Mouse (Mus musculus) kidney, embryonic 14.5 days (tissue): Measurements from ENCODE around the gene Ptprg. TPM values are rescaled to one million over a fixed set of nuclear protein-coding genes. Genes with fewer than 3 reads are reported as not detected.

Experiments
- ATAC-seq: fragments of 200-750 bp; cut with Nextera tagmentation; 2 replicates; pipeline ENCODE4 v1.8.0; 2017; ENCODE audit warnings: moderate number of reproducible peaks, mild to moderate bottlenecking, moderate TSS enrichment, moderate library complexity; ENCODE audit not compliant: low FRiP score, low TSS enrichment
- H3K27ac ChIP-seq: fragments of 300-500 bp; sonication (generic); 2 replicates; pipeline ENCODE4 v1.5.1; 2014; ENCODE audit warnings: low read depth, mild to moderate bottlenecking, low read length, moderate library complexity, mixed read lengths
- H3K27me3 ChIP-seq: fragments of 300-500 bp; sonication (generic); 2 replicates; pipeline ENCODE4 v1.6.1; 2014; ENCODE audit warnings: mild to moderate bottlenecking, low read length; ENCODE audit not compliant: control insufficient read depth, insufficient read depth
- H3K36me3 ChIP-seq: fragments of 300-500 bp; sonication (generic); 2 replicates; pipeline ENCODE4 v1.6.1; 2014; ENCODE audit warnings: low read length, mixed read lengths; ENCODE audit not compliant: control insufficient read depth, insufficient read depth
- H3K4me1 ChIP-seq: fragments of 300-500 bp; sonication (generic); 2 replicates; pipeline ENCODE4 v1.6.1; 2014; ENCODE audit warnings: low read length, mixed read lengths; ENCODE audit not compliant: control insufficient read depth, insufficient read depth
- H3K4me2 ChIP-seq: fragments of 300-500 bp; sonication (generic); replicated peaks from 2 replicates; pipeline ENCODE4 v1.6.1; 2014; ENCODE audit warnings: low read depth, mild to moderate bottlenecking, low read length
- H3K4me3 ChIP-seq: fragments of 300-500 bp; sonication (generic); 2 replicates; pipeline ENCODE4 v1.5.1; 2014; ENCODE audit warnings: mild to moderate bottlenecking, low read length
- H3K9ac ChIP-seq: fragments of 300-500 bp; sonication (generic); 2 replicates; pipeline ENCODE4 v1.6.1; 2014; ENCODE audit warnings: low read depth, mild to moderate bottlenecking, low read length, moderate library complexity
- H3K9me3 ChIP-seq: fragments of 300-500 bp; sonication (generic); 2 replicates; pipeline ENCODE4 v1.6.1; 2016; ENCODE audit warnings: low read length; ENCODE audit not compliant: control insufficient read depth
- WGBS: fragments of 180-500 bp; shearing (Covaris S2); extraction: QIAGEN DNeasy Blood & Tissue Kit; methylation state at CpG from one replicate; pipeline ENCODE4 v1.1.7; 2014; 5-methylcytosine and 5-hydroxymethylcytosine counted together
- polyA plus RNA-seq: library from polyadenylated mRNA; unstranded; fragments of >200 nt; fragmentation: Nextera tagmentation; extraction: Ambion mirVana; gene quantifications from 2 replicates; pipeline ENCODE4 v1.2.1, GENCODE M21; 2014

The Ptprg gene
- polyA plus RNA-seq, 1 experiment from 2014 or later, result 44.3 TPM

DNA sequence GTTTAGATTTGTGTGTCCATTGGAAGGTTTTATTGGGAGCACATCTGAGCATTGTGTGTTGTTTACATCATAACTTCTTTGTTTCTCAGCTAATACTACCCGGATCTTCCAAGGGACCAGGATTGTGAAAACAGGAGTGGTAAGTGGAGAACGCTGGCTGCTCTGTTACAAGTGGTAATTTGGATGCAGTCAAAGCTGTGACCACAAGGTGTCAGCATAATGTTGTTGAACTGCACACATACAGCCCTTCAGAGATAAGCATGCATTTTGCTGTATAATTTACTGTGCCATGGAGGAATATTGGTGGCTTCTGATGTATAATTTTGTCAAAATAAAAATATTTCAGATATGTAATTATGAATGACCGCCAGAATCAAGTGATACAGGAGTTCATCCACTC, 598.6 kb downstream of the Ptprg start:
- 46% methylated on average over 3 of the region's 3 CpGs for WGBS
- peaks cover 5% of the 10 kb centered on the region; the same call in 1 of the 2 replicates for H3K36me3 ChIP-seq
- H3K4me2 ChIP-seq, result no peak overlapping the region
- H3K9me3 ChIP-seq, result no peaks in the 10 kb centered on the region
- H3K4me3 ChIP-seq, result no peak overlapping the region
- H3K27me3 ChIP-seq, result no peaks in the 10 kb centered on the region
- peak; percentile 56; the same call in 1 of the 2 replicates for ATAC-seq
- no peak overlapping the region for H3K27ac ChIP-seq
- no peak overlapping the region for H3K9ac ChIP-seq
- no peaks in the 10 kb centered on the region for H3K4me1 ChIP-seq

DNA sequence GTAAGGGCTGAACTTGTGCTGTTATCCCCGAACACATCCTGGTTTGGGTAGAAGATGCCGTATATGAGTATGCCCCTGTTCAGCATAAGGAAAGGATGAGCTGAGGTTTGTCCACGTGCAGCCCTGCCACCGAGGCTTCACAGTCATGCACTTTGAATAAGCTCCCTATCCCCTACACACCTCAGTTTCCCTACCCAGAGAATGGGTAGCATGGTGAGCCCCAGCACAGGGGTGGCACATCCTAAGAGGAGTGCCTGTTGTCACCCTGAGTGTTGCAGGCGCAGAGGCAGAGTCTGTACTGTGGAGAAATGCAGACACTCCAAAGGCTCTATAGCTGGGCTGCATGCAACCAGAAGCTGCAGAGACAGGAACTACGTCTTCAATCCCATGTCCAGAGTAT, 599.4 kb downstream of the Ptprg start:
- Histone ChIP-seq H3K9ac (no peak overlapping the region), H3K27me3 (no peaks in the 10 kb centered on the region), H3K9me3 (no peaks in the 10 kb centered on the region), H3K36me3 (peaks cover 5% of the 10 kb centered on the region; the same call in 1 of the 2 replicates), H3K4me2 (no peak overlapping the region), H3K27ac (no peak overlapping the region), H3K4me1 (no peaks in the 10 kb centered on the region), H3K4me3 (no peak overlapping the region)
- ATAC-seq, result no peak
- 93% methylated on average over 6 of the region's 6 CpGs for WGBS

DNA sequence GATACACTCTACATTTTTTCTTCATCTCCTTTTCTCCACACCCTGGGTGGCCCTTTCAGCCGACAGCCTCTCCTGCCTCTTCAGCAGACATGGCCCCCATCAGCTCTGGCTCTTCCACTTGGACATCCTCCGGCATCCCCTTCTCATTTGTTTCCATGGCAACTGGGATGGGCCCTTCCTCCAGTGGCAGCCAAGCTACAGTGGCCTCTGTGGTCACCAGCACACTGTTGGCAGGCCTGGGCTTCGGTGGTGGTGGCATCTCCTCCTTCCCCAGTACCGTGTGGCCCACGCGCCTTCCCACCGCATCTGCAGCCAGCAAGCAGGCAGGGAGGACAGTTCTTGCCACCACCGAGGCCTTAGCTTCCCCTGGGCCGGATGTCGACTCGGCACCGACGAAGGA, 600.3 kb downstream of the Ptprg start:
- 91% methylated on average over 13 of the region's 13 CpGs for WGBS
- H3K4me3 ChIP-seq, result no peak overlapping the region
- no peak overlapping the region for H3K4me2 ChIP-seq
- no peaks in the 10 kb centered on the region for H3K4me1 ChIP-seq
- H3K27me3 ChIP-seq, result no peaks in the 10 kb centered on the region
- ATAC-seq, result no peak
- peaks cover 5% of the 10 kb centered on the region; the same call in 1 of the 2 replicates for H3K36me3 ChIP-seq
- no peak overlapping the region for H3K27ac ChIP-seq
- no peaks in the 10 kb centered on the region for H3K9me3 ChIP-seq
- H3K9ac ChIP-seq, result no peak overlapping the region

DNA sequence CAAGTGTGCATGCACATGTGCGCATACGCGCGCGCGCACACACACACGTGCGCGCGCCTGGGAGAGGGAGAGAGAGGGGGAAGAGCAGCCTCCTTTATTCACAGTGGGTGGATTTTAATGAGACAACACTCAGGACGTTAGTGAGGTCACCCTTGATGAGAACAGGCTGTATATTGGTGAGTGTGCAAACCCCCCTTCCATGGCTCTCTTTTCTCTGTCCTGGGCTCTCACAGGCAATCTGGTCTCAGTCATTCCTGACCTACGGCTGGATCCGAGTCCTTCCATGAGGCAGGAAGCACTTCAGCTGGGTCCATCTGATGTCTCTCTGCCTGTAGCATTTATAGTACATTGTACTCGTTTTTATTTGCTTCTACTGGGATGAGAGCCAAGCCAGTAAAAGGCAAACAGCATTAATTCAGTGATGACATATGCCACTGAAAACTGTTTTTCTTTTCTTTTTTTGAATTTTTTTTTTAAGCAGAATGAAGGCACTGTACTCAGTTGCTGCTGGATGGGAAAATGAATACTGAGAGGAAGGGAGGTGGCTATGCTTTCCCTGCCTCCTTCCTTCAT, 608.5 kb downstream of the Ptprg start:
- no peak overlapping the region for H3K4me2 ChIP-seq

DNA sequence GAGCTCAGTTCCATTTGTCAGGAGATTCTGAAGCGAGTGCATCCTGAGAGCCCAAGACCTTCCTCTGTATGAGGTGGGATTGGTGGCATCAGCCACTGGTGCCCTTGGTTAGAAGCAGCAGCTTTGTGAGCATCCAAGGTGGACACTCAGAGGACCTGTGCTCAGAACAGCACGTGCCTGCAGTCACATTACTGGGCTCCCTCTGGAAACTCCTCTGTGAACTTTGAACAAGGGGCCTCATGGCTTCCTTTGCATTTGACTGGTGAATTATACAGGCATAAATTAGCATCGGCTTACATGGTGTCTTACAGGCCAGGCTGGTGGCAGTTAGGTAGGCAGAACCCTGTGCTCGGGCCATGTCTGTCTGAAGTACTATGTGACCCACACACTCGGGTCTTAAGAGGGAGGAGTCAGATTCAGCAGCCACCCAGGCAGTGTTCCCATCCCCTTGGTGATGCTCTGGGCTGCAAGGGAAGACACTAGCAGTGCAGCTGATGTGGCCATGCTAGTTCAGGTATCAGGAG, 609.1 kb downstream of the Ptprg start:
- no peaks in the 10 kb centered on the region for H3K9me3 ChIP-seq
- H3K4me2 ChIP-seq, result no peak overlapping the region
- H3K9ac ChIP-seq, result no peak overlapping the region
- no peaks in the 10 kb centered on the region for H3K27me3 ChIP-seq
- 44% methylated on average over 5 of the region's 5 CpGs for WGBS
- H3K27ac ChIP-seq, result peak overlapping the region; percentile 80
- no peak overlapping the region for H3K4me3 ChIP-seq
- H3K4me1 ChIP-seq, result peaks cover 4% of the 10 kb centered on the region; the same call in 1 of the 2 replicates
- H3K36me3 ChIP-seq, result no peaks in the 10 kb centered on the region
- peak; percentile 29; the same call in 1 of the 2 replicates for ATAC-seq

More for the DNA sequence above, 608.5 kb downstream of the Ptprg start:
- Histone ChIP-seq H3K36me3 (no peaks in the 10 kb centered on the region), H3K27me3 (no peaks in the 10 kb centered on the region), H3K9ac (no peak overlapping the region), H3K4me3 (no peak overlapping the region), H3K4me1 (peaks cover 4% of the 10 kb centered on the region; the same call in 1 of the 2 replicates), H3K9me3 (no peaks in the 10 kb centered on the region), H3K27ac (peak overlapping the region; percentile 80)
- 74% methylated on average over 14 of the region's 14 CpGs for WGBS
- ATAC-seq, result peak; percentile 89

DNA sequence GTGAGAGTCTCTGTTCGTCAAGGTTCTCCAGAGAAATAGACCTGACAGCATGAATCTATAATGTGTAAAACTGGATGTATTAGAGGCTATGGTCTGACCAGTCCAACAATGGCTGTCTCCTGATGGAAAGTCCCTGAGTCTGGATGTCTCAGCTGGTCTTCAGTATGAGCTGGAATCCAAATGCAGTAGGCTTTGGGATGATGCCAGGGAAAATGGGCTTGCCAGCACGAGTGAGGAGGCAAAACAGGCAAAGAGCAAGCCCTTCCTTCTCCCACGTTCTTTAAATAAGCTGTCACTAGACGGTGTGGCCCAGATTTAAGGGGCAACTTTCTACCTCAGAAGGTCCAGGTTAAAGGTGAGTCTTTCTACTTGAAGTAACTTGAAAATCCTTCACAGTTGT, 609.9 kb downstream of the Ptprg start:
- Histone ChIP-seq H3K27ac (no peak overlapping the region), H3K4me1 (peaks cover 4% of the 10 kb centered on the region; the same call in 1 of the 2 replicates), H3K9me3 (no peaks in the 10 kb centered on the region), H3K9ac (no peak overlapping the region), H3K27me3 (no peaks in the 10 kb centered on the region), H3K4me2 (no peak overlapping the region), H3K4me3 (no peak overlapping the region), H3K36me3 (no peaks in the 10 kb centered on the region)
- 77% methylated on average over 4 of the region's 4 CpGs for WGBS
- no peak for ATAC-seq

DNA sequence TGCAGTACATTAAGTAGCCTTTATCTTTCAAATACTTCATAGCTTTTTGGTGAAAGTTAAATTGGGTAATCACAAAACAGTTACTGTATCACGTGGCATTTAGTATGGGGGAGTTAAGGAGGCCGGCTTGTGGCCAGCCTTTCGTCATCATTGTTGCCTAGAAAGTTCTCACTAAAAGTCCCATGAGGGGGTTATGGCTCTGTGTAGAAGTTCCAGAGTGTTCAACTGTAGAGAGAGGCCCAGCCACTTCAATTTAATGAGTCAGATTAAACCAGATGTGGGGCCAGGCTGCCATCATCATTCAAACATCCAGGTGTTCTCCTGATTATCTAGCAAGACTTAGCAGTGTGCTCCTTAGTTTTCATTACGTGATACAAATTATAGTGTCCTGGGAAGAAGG, 613.9 kb downstream of the Ptprg start:
- H3K36me3 ChIP-seq, result peaks cover 3% of the 10 kb centered on the region; the same call in 1 of the 2 replicates
- H3K27me3 ChIP-seq, result no peaks in the 10 kb centered on the region
- no peak for ATAC-seq
- no peaks in the 10 kb centered on the region for H3K9me3 ChIP-seq
- 69% methylated on average over 4 of the region's 4 CpGs for WGBS
- H3K4me2 ChIP-seq, result no peak overlapping the region
- no peak overlapping the region for H3K4me3 ChIP-seq
- no peak overlapping the region for H3K9ac ChIP-seq
- H3K27ac ChIP-seq, result no peak overlapping the region
- H3K4me1 ChIP-seq, result peaks cover 2% of the 10 kb centered on the region; the same call in 1 of the 2 replicates

DNA sequence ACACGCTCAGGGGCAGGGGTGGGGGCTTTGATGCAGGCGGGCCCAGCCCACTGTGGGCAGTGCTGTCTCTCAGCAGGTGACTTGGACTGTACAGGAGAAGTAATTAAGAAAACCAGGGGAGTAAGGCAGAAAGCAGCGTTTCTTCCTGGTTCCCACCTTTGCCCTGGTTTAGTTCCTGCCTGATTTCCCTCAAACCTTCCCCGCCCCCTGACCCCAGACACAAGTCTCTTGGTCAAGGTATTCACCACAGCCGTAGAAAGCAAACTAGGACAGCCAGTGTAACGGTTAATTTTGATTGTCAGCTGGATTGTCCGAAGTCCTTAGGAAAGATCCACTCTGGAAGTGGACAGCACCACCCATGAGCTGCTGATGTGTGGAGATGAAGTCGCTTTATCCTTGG, 614.3 kb downstream of the Ptprg start:
- Histone ChIP-seq H3K4me2 (no peak overlapping the region), H3K4me1 (no peaks in the 10 kb centered on the region), H3K27ac (no peak overlapping the region), H3K27me3 (no peaks in the 10 kb centered on the region), H3K4me3 (no peak overlapping the region), H3K36me3 (peaks cover 3% of the 10 kb centered on the region; the same call in 1 of the 2 replicates), H3K9me3 (no peaks in the 10 kb centered on the region), H3K9ac (no peak overlapping the region)
- no peak for ATAC-seq
- WGBS, result 85% methylated on average over 8 of the region's 8 CpGs

DNA sequence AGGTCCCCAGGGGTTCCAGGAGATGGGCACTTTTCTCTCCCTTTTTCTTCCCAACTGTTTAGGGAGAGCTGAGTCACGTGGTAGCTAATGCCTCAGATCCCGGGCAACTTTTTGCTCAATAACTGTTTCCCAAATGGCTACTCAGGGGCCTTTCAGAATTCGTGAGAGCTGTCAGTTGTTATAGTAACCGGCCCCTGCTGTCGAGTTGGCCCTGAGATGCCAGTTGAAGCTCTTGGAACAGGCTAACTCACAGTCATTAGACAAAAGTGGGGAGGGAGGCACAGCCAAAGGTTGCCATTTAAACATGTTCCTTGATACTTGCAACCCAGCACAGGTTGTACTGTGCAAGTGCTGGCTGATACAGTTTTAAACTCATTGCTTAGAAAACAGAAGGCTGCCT, 624.1 kb downstream of the Ptprg start:
- WGBS, result 25% methylated on average over 5 of the region's 5 CpGs

More for the DNA sequence above, 624.1 kb downstream of the Ptprg start:
- H3K4me2 ChIP-seq, result no peak overlapping the region
- no peak overlapping the region for H3K9ac ChIP-seq
- no peak for ATAC-seq
- no peaks in the 10 kb centered on the region for H3K36me3 ChIP-seq
- no peaks in the 10 kb centered on the region for H3K4me1 ChIP-seq
- no peaks in the 10 kb centered on the region for H3K27me3 ChIP-seq
- no peak overlapping the region for H3K4me3 ChIP-seq
- H3K27ac ChIP-seq, result no peak overlapping the region
- H3K9me3 ChIP-seq, result no peaks in the 10 kb centered on the region
